Mouse (Mus musculus) adrenal gland, postnatal 25 days (tissue): ENCODE results near the gene Tspan13. TPM values are rescaled to one million over a fixed set of nuclear protein-coding genes. Genes with fewer than 3 reads are reported as not detected.

Experiments
- DNase-seq: peaks from one replicate; pipeline ENCODE4 v3.0.0; 2021; ENCODE audit warnings: mixed read lengths
- total RNA-seq: library from RNA; stranded (reverse); gene quantifications from 2 replicates; pipeline ENCODE4 v1.2.3, GENCODE M21; 2021

The Tspan13 gene
- total RNA-seq, 1 experiment from 2014 or later = 11.7 TPM

DNA sequence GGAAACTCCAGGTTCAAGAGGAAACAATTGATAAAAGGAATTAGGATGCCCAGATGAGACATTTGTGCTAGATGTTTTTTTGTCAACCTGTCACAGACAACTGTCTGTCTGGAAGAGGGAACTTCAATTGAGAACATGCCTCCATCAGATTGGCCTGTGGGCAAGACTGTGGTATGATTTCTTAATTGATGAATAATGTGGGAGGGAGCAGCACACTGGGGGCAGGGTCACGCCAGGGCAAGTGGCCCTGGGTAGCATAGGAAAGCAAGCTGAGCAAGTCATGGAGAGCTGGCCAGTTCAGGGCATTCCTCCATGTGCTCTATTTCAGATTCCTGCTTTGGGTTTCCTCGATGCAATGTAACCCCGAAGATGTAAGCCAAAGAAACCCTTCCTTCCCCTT, 66.4 kb downstream of the Tspan13 start:
- DNase-seq = no peak

DNA sequence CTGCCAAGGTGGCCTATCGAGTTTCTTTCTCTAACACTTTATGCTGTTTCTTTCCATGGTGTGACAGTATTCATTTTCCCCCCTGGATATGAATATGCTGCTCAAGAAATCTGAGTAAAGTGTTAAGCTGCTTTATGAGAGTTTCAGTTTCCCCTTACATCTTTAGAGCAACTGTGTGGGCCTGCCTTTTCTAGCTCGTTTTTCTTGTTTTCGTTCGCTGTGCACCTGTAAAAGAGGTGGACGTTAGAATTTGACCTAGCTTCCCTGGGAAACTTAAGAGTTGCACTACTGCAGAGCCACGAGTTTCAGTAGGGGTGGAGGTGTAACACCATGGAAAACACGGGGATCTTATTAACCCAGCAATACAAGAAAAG, 75.5 kb downstream of the Tspan13 start:
- DNase-seq = no peak

DNA sequence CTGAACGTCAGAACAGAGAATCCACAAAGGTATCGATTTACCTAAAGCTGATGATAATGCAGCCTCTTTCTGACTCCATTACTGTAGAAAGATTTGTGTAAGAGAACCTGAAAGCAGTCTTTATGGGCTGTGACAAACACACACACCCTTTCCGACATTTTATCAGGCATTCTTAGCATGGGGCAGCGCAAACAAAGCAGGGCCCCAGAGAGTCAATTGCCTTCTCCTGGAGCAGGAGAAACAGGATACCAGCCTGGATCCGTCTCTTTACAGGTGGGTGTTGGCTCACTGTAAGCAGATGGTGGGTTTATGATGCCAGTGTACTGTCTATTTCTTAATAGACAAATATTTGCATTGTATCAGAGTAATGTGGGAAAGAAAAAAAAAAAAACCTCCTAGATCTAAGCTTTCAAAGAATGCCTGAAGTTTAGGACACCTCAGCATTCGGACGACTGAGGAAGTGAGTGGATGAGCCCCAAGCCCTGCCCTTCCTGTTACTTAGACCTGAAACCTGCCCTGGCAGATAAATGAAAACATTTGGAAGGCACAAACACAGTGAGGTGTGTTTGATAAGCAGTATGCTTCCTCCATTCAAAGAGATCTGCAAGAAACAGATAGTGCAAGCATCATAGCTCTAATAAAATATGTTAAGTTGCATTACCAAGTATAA, 76.1 kb downstream of the Tspan13 start:
- no peak for DNase-seq

Other genes with a start within 250 kb of the Tspan13 start
- gene Agr3, start 116.9 kb downstream of the Tspan13 start, total RNA-seq = not detected in 2 replicates
- gene Agr2, start 49.6 kb downstream of the Tspan13 start, total RNA-seq = not detected in 2 replicates
- gene Ankmy2, start 114.6 kb upstream of the Tspan13 start, total RNA-seq = 33.2 and 50.7 TPM in 2 replicates
- gene Bzw2, start 115.6 kb upstream of the Tspan13 start, total RNA-seq = 23.9 and 27.7 TPM in 2 replicates
- gene Lrrc72, start 210.9 kb upstream of the Tspan13 start, total RNA-seq = not detected in 2 replicates